Mouse (Mus musculus) midbrain, embryonic 15.5 days (tissue): ENCODE measurements around the gene Ptges. TPM values are rescaled to one million over a fixed set of nuclear protein-coding genes. Genes with fewer than 3 reads are reported as not detected.
"Not testable (repeated sequence)": the region's sequence is repeated elsewhere in the genome, so short reads cannot be mapped to it uniquely, and the experiment has no call there.

Experiments
- ATAC-seq: fragments of 200-750 bp; cut with Nextera tagmentation; replicated peaks from 2 replicates; pipeline ENCODE4 v1.8.0; 2017; ENCODE audit warnings: moderate TSS enrichment
- H3K27ac ChIP-seq: fragments of 300-500 bp; sonication (generic); 2 replicates; pipeline ENCODE4 v1.5.1; 2015; ENCODE audit warnings: mild to moderate bottlenecking, inconsistent platforms
- H3K27me3 ChIP-seq: fragments of 300-500 bp; sonication (generic); replicated peaks from 2 replicates; pipeline ENCODE4 v1.6.1; 2015; ENCODE audit warnings: inconsistent platforms
- H3K36me3 ChIP-seq: fragments of 300-500 bp; sonication (generic); replicated peaks from 2 replicates; pipeline ENCODE4 v1.6.1; 2015; ENCODE audit warnings: inconsistent platforms
- H3K4me1 ChIP-seq: fragments of 300-500 bp; sonication (generic); 2 replicates; pipeline ENCODE4 v1.6.1; 2015; ENCODE audit warnings: inconsistent platforms
- H3K4me2 ChIP-seq: fragments of 300-500 bp; sonication (generic); 2 replicates; pipeline ENCODE4 v1.6.1; 2015; ENCODE audit warnings: inconsistent platforms, mild to moderate bottlenecking, moderate library complexity
- H3K4me3 ChIP-seq: fragments of 300-500 bp; sonication (generic); 2 replicates; pipeline ENCODE4 v1.5.1; 2015; ENCODE audit warnings: mild to moderate bottlenecking, inconsistent platforms
- H3K9ac ChIP-seq: fragments of 300-500 bp; sonication (generic); 2 replicates; pipeline ENCODE4 v1.6.1; 2015; ENCODE audit warnings: mild to moderate bottlenecking, inconsistent platforms
- H3K9me3 ChIP-seq: fragments of 300-500 bp; sonication (generic); 2 replicates; pipeline ENCODE4 v1.6.1; 2016; ENCODE audit warnings: inconsistent platforms
- WGBS: fragments of 180-500 bp; shearing (Covaris S2); methylation state at CpG from one replicate; pipeline ENCODE4 v1.1.7; 2015; ENCODE audit warnings: mixed read lengths; 5-methylcytosine and 5-hydroxymethylcytosine counted together
- polyA plus RNA-seq: library from polyadenylated mRNA; unstranded; fragments of >200 nt; fragmentation: Nextera tagmentation; extraction: Ambion mirVana; gene quantifications from 2 replicates; pipeline ENCODE4 v1.2.1, GENCODE M21; 2015

Ptges gene
- polyA plus RNA-seq, 1 experiment from 2014 or later = 6.3 TPM

- Histone ChIP-seq H3K4me3 (no peak overlapping the region), H3K4me1 (peaks cover 17% of the 10 kb centered on the region), H3K4me2 (no peak overlapping the region), H3K9ac (no peak overlapping the region), H3K27ac (0 out of 2 replicates have a peak overlapping the region, but pooled peaks have one; percentile 9), H3K36me3 (no peaks in the 10 kb centered on the region), H3K27me3 (no peaks in the 10 kb centered on the region), H3K9me3 (no peaks in the 10 kb centered on the region)
- WGBS = 65% methylated on average over 9 of the region's 9 CpGs
- ATAC-seq = no peak
These were observed 2.4 kb downstream of the Ptges start for GRCm38 (mm10) chr2:30927151-30927781.

DNA sequence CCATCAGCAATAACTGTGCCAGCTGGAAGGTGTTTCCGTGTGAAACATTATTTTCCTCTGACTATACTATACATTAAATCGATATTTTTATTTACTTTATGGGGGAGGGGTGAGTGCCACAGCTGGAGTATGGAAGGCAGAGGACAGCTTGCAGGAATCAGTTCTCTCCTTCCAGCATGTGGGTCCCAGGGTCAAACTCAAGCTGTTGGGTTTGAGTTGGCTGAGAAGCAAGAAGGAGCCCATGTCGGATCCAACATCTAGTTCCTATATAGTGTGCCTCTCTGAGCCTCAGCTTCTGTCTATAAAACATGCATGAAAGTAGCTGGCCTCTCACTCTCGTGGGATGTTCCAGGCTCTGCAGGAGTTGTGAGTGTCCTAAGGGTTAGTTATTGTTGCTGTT is 3.3 kb downstream of the Ptges start:
- no peak overlapping the region for H3K4me3 ChIP-seq
- 0 out of 2 replicates have a peak overlapping the region, but pooled peaks have one; percentile 9 for H3K27ac ChIP-seq
- H3K9ac ChIP-seq = no peak overlapping the region
- H3K36me3 ChIP-seq = no peaks in the 10 kb centered on the region
- H3K27me3 ChIP-seq = no peaks in the 10 kb centered on the region
- no peak for ATAC-seq
- H3K9me3 ChIP-seq = no peaks in the 10 kb centered on the region
- no peak overlapping the region for H3K4me2 ChIP-seq
- whole genome bisulfite sequencing = 83% methylated on average over 4 of the region's 4 CpGs
- peaks cover 17% of the 10 kb centered on the region for H3K4me1 ChIP-seq

DNA sequence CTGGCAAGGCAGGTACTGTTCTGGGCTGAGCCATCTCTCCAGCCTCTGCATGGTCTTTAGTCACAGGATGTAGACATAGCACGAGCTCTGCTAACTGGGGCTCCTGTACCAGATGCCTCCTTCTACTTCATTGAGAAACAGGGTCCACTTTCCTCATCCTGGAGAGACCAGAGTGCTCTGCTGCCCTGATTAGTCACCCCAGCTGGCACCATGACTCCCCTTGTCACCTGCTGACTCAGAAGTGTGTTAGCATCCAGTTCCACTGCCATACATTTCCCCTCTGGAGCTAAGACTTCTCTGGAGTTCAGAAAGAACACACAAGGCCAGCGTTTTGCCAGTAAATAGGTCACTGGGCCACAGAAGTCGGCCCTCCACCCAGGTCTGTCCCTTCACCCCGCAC is 4.5 kb downstream of the Ptges start:
- no peak for ATAC-seq
- H3K4me2 ChIP-seq = no peak overlapping the region
- H3K27ac ChIP-seq = no peak overlapping the region
- H3K9ac ChIP-seq = no peak overlapping the region
- peaks cover 17% of the 10 kb centered on the region for H3K4me1 ChIP-seq
- no peaks in the 10 kb centered on the region for H3K27me3 ChIP-seq
- H3K36me3 ChIP-seq = no peaks in the 10 kb centered on the region
- H3K9me3 ChIP-seq = no peaks in the 10 kb centered on the region
- whole genome bisulfite sequencing = 81% methylated on average over 4 of the region's 4 CpGs
- no peak overlapping the region for H3K4me3 ChIP-seq

GRCm38 (mm10) chr2:30923099-30923498 is 6.6 kb downstream of the Ptges start:
- ATAC-seq = no peak
- 66% methylated on average over 3 of the region's 3 CpGs for WGBS
- no peak overlapping the region for H3K9ac ChIP-seq
- no peaks in the 10 kb centered on the region for H3K9me3 ChIP-seq
- H3K27ac ChIP-seq = no peak overlapping the region
- no peak overlapping the region for H3K4me3 ChIP-seq
- no peaks in the 10 kb centered on the region for H3K27me3 ChIP-seq
- no peaks in the 10 kb centered on the region for H3K36me3 ChIP-seq
- H3K4me2 ChIP-seq = no peak overlapping the region
- no peaks in the 10 kb centered on the region for H3K4me1 ChIP-seq

GRCm38 (mm10) chr2:30920216-30920615 is 9.4 kb downstream of the Ptges start:
- no peaks in the 10 kb centered on the region for H3K4me1 ChIP-seq
- no peaks in the 10 kb centered on the region for H3K9me3 ChIP-seq
- H3K27ac ChIP-seq = no peak overlapping the region
- no peak for ATAC-seq
- no peak overlapping the region for H3K9ac ChIP-seq
- H3K4me3 ChIP-seq = no peak overlapping the region
- no peaks in the 10 kb centered on the region for H3K36me3 ChIP-seq
- H3K4me2 ChIP-seq = no peak overlapping the region
- no peaks in the 10 kb centered on the region for H3K27me3 ChIP-seq
- WGBS = 84% methylated on average over 7 of the region's 7 CpGs

GRCm38 (mm10) chr2:30918780-30919329 is 10.8 kb downstream of the Ptges start:
- no peaks in the 10 kb centered on the region for H3K36me3 ChIP-seq
- no peak overlapping the region for H3K4me3 ChIP-seq
- no peaks in the 10 kb centered on the region for H3K27me3 ChIP-seq
- ATAC-seq = no peak
- WGBS = 53% methylated on average over 8 of the region's 8 CpGs
- no peak overlapping the region for H3K27ac ChIP-seq
- no peak overlapping the region for H3K4me2 ChIP-seq
- H3K4me1 ChIP-seq = no peaks in the 10 kb centered on the region
- no peak overlapping the region for H3K9ac ChIP-seq
- H3K9me3 ChIP-seq = no peaks in the 10 kb centered on the region

- Histone ChIP-seq H3K36me3 (no peaks in the 10 kb centered on the region), H3K4me2 (no peak overlapping the region), H3K9ac (no peak overlapping the region), H3K4me3 (no peak overlapping the region), H3K4me1 (no peaks in the 10 kb centered on the region), H3K9me3 (no peaks in the 10 kb centered on the region), H3K27me3 (no peaks in the 10 kb centered on the region), H3K27ac (no peak overlapping the region)
- 53% methylated on average over 6 of the region's 6 CpGs for WGBS
- no peak for ATAC-seq
These were observed 11.5 kb downstream of the Ptges start for GRCm38 (mm10) chr2:30918126-30918525.

- WGBS = 92% methylated on average over 7 of the region's 7 CpGs
- Histone ChIP-seq H3K27me3 (no peaks in the 10 kb centered on the region), H3K36me3 (no peaks in the 10 kb centered on the region), H3K27ac (no peak overlapping the region), H3K4me2 (no peak overlapping the region), H3K9ac (no peak overlapping the region), H3K4me1 (no peaks in the 10 kb centered on the region), H3K9me3 (no peaks in the 10 kb centered on the region), H3K4me3 (no peak overlapping the region)
- no peak for ATAC-seq
These were observed 12.0 kb downstream of the Ptges start for GRCm38 (mm10) chr2:30917649-30918048.

DNA sequence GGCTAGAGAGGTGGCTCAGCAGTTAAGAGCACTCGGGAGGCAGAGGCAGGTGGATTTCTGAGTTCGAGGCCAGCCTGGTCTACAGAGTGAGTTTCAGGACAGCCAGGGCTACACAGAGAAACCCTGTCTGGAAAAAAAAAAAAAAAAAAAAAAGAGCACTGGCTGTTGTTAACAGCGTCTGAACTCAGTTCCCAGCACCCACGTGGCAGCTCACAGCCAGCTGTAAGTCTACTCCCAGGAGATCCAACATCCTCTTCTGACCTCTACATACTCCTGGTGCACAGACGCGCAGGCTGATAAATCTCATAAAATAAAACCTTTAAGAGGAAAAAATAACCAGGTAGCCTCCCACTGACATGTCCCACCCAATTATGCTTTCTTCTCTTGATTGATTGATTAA is 13.7 kb downstream of the Ptges start:
- H3K27me3 ChIP-seq, H3K4me3 ChIP-seq, ATAC-seq, H3K36me3 ChIP-seq, H3K27ac ChIP-seq, H3K4me2 ChIP-seq, H3K9me3 ChIP-seq, H3K4me1 ChIP-seq, H3K9ac ChIP-seq: not testable (repeated sequence)
- WGBS = 57% methylated on average over 6 of the region's 6 CpGs

GRCm38 (mm10) chr2:30915376-30915775 is 14.3 kb downstream of the Ptges start:
- Histone ChIP-seq H3K27me3 (no peaks in the 10 kb centered on the region), H3K9ac (no peak overlapping the region), H3K36me3 (no peaks in the 10 kb centered on the region), H3K9me3 (no peaks in the 10 kb centered on the region), H3K27ac (no peak overlapping the region), H3K4me1 (no peaks in the 10 kb centered on the region), H3K4me3 (no peak overlapping the region), H3K4me2 (no peak overlapping the region)
- ATAC-seq = no peak
- WGBS = 79% methylated on average over 5 of the region's 5 CpGs

DNA sequence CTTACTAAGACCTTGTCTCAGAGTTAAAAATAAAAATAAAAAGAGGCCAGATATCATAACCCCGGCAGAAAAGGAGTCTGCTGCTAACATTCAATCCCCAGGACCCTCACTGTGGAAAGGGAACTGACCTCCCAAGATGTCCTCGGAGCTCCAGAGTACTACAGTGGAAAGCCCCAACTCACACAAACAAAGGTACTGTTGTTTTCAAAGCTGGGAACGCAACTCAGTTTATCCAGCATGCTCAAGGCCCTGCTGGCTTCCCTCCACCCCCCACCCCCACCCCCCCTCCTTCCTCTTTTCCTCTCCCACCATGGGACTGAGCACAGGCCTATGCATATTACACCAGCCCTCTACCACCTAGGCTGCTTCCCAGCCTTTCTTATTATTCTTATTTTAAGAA is 14.8 kb downstream of the Ptges start:
- Histone ChIP-seq H3K4me2 (no peak overlapping the region), H3K36me3 (no peaks in the 10 kb centered on the region), H3K4me3 (no peak overlapping the region), H3K4me1 (no peaks in the 10 kb centered on the region), H3K9me3 (no peaks in the 10 kb centered on the region), H3K27ac (no peak overlapping the region), H3K27me3 (no peaks in the 10 kb centered on the region), H3K9ac (no peak overlapping the region)
- WGBS = 33% methylated on average over 3 of the region's 3 CpGs
- no peak for ATAC-seq

DNA sequence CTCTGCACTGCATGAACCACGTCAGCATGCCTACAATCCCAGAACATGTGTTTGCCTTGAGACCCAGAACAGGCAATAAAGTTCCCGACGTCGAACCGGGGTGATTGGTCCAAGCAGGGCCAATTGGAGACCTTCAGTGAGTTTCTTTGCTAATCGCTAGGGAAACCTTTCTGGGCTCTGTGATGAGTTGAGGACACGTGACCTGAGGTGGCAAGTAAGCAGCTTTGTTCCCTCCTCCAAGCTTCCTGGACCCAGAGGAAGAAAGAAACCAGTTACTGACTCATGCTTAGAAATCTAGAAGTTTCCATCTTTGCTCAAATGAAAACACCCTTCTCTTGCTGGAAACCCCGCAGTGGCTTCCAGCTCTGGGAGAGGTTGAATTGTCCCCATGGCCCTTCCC is 16.6 kb downstream of the Ptges start:
- Histone ChIP-seq H3K4me3 (no peak overlapping the region), H3K27ac (no peak overlapping the region), H3K36me3 (no peaks in the 10 kb centered on the region), H3K27me3 (no peaks in the 10 kb centered on the region), H3K4me2 (no peak overlapping the region), H3K4me1 (no peaks in the 10 kb centered on the region), H3K9me3 (no peaks in the 10 kb centered on the region), H3K9ac (no peak overlapping the region)
- WGBS = 86% methylated on average over 8 of the region's 8 CpGs
- no peak for ATAC-seq

DNA sequence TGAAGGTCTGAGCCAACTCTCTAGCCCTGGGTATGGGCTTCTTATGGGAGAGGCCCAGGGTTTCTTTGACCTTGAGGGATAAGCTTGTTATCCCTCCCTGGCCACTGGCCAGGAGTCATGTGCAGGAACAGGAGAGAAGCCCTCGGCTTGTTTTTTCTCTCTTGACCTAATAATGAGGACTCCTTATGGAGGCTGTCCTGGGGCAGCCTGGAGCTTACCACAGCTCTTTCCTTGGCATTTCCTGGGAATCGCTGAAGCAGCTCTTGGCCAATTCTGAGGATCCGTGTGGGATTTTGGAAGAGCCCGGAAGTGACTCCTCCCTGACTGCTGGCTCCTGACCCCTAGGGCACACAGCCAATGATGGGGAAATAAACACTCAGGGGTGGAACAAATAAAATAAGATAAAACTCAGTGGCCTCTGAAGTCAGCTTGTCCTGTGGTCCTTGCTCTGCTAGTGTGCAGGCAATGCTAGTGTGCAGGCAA is 17.3 kb downstream of the Ptges start:
- 49% methylated on average over 4 of the region's 4 CpGs for WGBS
- Histone ChIP-seq H3K4me3 (no peak overlapping the region), H3K9ac (no peak overlapping the region), H3K4me2 (no peak overlapping the region), H3K36me3 (no peaks in the 10 kb centered on the region), H3K27ac (no peak overlapping the region), H3K9me3 (no peaks in the 10 kb centered on the region), H3K4me1 (no peaks in the 10 kb centered on the region), H3K27me3 (no peaks in the 10 kb centered on the region)
- no peak for ATAC-seq
